Mouse (Mus musculus) monocyte, adult 2 months (primary cell): ENCODE results near the gene B3gnt9.
"Not testable (repeated sequence)": the region's sequence is repeated elsewhere in the genome, so short reads cannot be mapped to it uniquely, and the experiment has no call there.

Source experiments
- DNase-seq, 2 experiments: peaks; one replicate each; pipeline ENCODE4 v3.0.0; 2022; ENCODE audit warnings: low spot score in 2 of 2, low read depth in 1 of 2

B3gnt9 gene

GRCm38 (mm10) chr8:105254966-105255350 lies at the start of gene B3gnt9:
TSS of gene B3gnt9 (minus strand) at chr8:105255153.
- no peak for DNase-seq

GRCm38 (mm10) chr8:105303874-105304273 lies 48.9 kb upstream of the B3gnt9 start:
- no peak for DNase-seq

- DNase-seq: no peak
Observed at GRCm38 (mm10) chr8:105303396-105303795, 48.4 kb upstream of the B3gnt9 start.

- DNase-seq: no peak
Observed at GRCm38 (mm10) chr8:105299962-105300361, 45.0 kb upstream of the B3gnt9 start.

GRCm38 (mm10) chr8:105298351-105299252 lies 43.6 kb upstream of the B3gnt9 start:
- no peak for DNase-seq

DNA sequence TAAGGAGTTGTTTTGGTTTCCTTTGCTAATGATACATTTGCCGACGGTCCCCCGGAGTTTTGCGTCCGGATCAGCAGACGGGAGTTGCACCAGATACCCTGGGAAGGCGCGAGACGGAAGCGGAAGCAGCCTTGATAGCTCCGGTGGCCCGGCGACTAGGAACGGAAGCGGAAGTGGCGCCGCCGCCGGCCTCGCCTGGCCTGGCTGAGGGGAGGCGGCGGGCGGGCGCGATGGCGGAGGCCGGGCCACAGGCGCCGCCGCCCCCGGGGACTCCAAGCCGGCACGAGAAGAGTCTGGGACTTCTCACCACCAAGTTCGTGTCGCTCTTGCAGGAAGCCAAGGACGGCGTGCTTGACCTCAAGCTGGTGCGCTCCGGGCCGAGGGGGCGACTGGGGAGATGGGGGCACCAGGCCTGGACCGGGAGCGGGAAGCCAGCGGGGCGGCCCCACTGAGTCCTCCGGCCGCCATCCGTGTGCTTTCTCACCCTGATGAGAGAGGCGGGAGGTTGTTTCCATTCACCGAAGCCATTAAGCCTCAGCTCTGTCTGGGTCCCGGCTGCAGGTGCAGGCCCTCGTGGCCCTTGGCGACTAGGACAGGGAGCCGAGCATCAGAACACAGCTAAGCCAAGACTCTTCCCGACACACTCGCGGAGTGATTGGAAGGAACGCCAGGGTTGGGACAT lies 42.7 kb upstream of the B3gnt9 start, which contains the start of gene E2f4:
Gene E2f4, plus strand, starts transcription at position 153 of the 682 bp plus-strand sequence.
- peak; percentile 77 to 79 for DNase-seq

DNA sequence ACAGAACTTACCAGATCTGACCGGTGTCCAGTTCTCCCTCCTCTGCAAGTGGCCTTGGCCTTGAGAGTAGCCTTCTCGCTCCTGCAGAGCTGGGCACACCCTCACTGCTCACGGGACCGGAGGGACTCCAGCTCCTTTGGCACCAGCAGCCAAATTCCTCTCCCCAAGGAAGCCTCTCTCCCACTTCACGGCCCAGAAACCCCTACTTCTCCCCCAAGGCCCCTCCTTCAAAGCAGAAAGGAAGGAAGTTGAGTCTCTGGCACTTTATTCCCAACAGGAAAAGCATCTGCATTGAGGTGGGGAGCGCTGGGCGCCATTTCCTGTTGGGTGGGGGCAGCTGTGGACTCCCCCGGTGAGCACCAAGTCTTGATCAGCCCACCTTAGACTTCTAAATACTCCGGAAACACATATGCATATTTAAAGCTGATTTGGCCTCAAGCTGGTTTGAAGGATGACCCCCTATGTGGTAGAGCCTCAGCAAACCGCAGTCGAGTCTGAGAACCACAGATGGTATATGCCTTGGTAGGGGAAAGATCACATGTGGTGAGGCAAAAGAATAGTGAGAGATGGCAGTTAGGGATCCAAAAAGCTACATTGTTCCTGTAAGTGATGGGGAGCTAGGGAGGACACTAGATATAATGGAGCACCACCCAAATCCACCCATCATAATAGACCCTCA lies 41.1 kb upstream of the B3gnt9 start, which contains the start of gene Exoc3l:
Gene Exoc3l, minus strand, starts transcription at position 207 of the 679 bp plus-strand sequence.
- DNase-seq: no peak

DNA sequence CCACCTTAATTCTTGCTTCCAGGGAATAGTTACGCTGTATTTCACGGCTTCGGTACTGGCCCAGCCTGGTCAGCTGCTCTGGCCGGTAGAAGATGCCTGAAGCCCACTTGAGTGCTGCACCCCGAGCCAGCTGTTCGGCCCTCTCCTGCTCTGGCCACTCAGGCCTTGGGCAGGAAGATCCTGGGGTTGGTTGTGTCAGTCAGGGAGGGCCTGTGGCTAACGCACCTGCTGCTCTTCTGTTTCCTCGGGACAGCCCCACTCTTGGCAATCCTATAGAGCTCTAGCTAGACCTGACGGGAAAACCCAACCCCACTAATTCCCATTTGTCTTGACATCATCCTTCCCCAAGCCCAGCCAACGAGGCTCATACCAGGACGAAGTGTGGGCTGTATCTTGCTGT lies 40.3 kb upstream of the B3gnt9 start:
- no peak for DNase-seq

GRCm38 (mm10) chr8:105294776-105295175 lies 39.8 kb upstream of the B3gnt9 start:
- no peak for DNase-seq

DNA sequence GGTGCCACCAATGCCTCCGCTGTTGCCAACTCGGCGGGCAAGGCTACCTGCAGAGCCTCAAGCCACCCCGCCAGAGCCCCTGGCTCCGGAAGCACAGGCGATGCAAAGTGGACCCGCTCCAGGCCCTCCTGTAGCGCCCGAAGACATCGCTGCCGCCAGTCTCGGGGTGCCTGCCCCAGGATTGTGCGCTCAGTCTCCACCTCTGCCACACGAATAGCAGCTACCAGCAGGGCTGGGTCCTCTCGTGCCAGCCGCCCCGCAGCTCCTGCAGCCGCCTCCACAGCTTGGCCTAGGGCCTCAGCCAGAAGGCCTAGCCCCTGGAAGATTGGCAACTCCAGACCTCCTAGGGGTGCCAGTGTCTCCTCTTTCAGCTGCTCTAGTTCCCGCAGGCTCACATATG lies 38.5 kb upstream of the B3gnt9 start:
- DNase-seq: no peak

DNA sequence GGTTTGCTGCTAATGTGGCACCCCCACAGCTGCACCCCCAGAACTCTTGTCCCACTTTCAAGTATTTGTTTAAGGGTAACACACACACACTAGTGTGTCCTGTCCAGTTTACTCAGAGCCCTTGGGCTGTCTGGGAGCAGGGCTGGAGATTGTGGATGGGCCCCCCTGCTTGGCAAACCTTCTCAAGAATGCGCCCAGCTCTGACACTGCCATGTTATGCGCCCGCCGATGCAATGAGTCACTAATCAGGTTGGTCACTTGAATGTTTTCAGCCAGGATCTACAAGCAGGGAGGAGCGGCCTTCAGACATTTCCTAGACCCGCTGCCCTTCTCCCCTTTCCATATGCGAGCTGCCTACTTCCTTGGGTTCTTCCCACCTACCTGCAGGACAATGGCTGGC lies 37.5 kb upstream of the B3gnt9 start:
- no peak for DNase-seq

DNA sequence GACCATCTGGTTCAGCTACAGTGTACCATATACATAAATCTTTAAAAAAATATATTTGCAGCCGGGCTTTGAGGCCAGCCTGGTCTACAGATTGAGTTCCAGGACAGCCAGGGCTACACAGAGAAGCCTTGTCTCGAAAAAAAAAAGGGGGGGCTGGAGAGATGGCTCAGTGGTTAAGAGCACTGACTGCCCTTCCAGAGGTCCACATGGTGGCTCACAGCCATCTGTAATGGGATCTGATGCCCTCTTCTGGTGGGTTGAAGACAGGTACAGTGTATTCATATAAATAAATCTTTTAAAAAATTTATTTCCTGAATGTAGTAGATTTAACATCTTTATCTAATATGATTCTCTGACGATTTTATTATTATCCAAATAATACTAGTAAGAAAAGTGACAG lies 36.8 kb upstream of the B3gnt9 start:
- not testable (repeated sequence) for DNase-seq

- not testable (repeated sequence) for DNase-seq
Observed at GRCm38 (mm10) chr8:105291364-105291763, 36.4 kb upstream of the B3gnt9 start.

- DNase-seq: peak; percentile 63 to 80
Observed at GRCm38 (mm10) chr8:105290554-105291314, 35.8 kb upstream of the B3gnt9 start.

- no peak for DNase-seq
Observed at GRCm38 (mm10) chr8:105289805-105290460, 35.0 kb upstream of the B3gnt9 start, which contains the start of gene 4931428F04Rik. TSS of gene 4931428F04Rik (minus strand) at chr8:105289864.

DNA sequence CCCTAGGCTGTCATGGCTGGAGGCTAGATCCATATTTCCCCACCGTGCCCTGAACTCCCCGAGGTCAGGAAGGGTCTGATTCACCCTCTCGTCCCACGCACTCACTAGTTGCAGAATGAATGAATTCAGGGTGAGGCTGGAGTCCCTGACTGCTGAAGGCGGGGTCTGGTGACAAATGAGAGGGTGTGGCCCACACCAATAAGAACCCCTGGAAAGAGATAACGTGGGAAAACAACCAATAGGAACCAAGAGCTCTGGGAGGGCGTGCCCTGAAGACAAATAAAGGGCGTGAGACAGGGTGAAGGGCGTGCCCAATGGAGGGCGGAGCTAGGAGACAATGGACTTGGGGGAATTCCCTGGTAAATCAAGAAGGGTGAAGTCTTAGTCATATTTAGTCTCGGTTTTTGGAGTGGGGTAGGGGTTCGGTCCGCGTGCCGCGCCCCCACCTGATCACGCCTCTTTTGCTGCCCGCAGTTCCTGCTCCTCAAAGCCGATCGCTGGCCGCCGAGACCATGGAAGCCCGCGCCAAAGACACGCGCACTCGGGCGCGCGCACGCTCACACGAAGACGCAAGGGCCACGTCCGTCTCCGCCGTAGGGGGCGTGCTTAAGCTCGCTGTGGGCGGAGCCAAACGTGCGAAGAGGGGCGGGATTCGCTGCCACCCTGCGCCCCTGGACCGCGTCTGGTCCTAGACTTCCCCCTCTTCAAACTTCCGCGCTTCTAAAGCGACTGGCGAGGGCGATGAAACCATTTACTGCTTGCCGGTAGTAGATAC lies 34.2 kb upstream of the B3gnt9 start:
- DNase-seq: peak; percentile 87 to 92

DNA sequence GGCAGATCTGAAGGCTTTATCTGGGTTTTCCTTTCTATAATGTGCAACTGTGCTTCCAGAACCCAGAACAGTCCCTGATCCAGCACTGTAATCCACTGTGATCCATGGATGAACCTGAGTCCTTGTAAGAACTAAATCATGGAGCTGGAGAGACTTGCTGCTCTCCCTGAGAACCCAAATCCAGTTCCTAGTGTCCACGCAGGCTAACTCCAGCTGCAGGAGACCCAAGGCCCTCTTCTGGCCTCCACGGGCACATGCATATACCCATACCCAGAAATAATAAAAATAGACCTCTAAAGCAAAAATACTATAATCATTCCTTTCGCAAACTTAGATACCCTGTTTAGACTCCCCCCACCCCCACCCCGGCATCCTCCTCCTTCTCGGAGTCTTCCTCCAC lies 33.3 kb upstream of the B3gnt9 start:
- no peak for DNase-seq

DNA sequence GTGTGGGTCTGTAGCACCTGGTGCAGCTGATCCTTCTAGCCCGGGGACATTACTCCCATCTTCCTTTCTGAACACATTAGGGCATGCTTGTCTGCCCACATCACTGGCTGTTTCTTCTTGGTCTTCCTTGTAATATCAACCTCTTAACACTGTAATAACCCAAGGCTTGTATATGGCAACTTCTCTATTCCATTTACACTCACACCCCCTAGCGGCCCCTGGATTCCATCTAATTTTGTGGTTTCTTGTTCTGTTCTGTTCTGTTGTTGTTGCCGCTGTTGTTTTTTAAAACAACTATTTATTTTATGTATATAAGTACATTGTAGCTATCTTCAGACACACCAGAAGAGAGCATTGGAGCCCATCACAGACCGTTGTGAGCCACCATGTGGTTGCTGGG lies 32.0 kb upstream of the B3gnt9 start:
- no peak for DNase-seq

- DNase-seq: no peak
Observed at GRCm38 (mm10) chr8:105285514-105285913, 30.6 kb upstream of the B3gnt9 start.
